Mouse (Mus musculus) embryo, embryonic 9.5 days (tissue): ENCODE measurements around the gene Pitpnm1.

Experiments used
- DNase-seq: peaks from one replicate; pipeline ENCODE4 v3.0.0-alpha.2; 2017; ENCODE audit errors: extremely low spot score

Pitpnm1 gene

DNA sequence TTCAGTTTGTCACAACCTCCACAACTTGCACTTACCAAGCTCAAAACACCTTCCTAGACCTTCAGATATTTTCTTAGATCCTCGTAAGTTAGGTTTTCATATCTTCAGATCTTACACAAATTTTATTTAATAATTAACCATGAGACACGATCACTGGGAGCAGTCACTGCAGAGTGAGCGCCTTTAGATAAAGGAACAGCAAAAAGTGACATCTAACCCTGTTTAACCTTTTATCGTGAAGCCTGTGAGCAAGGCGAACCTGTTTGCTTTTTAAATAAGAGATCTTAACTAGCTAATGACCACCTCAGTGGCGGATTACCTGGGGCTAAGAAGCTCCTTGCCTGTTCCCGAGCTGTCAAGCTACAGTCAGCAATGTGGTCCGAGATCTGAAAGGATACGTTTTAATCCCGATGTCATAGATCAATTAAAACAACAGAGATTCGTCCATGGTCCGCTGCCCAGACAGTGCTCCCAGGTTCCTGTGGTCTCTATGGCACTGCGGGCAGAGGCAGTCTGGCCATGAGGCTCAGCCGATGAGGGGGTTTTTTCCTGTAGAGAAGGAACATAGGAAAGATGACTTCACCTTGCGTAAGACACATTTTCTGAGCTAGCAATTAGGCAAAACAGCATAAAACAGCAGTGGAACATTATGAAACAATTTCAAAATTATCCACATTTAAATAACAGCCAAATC lies 30.9 kb upstream of the Pitpnm1 start:
- no peak for DNase-seq

DNA sequence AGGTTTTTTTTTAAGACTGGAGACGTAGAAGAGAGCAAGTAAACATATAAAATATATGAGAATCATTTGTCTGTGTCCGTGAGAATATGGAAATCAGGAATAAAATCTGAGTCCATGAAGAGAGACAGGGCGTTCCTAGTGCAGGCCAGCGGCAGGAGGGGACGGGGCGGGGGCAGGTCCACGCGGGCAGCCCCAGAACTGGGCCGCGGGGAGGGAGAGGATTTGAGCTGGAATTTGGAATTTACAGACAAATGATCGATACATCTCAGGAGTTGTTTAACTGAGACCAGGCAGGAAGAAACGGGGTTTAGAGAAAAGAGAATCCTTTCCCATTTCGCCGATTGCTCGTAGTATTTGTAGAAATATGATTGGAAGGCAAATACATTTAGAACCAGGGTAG lies 29.5 kb upstream of the Pitpnm1 start:
- no peak for DNase-seq

DNA sequence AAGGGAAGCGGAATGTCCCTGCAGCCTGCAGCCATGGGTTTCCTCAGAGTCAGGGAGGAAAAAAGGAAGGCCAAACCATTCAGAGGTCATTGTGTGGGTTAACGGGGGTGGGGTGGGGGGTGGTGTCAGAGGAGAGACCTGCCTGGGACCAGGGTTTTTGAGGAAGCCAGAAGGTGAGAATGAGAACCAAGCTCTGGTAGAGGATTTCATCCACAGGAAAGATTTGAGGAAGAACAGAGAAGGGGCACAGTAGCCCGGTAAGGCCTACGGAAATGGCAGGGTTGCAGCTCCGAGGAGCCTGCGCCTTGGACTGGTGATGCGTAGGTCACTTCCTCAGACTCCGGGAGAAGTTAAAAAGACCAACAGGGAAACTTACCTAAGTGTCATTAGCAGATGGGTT lies 29.0 kb upstream of the Pitpnm1 start:
- DNase-seq, result no peak

DNA sequence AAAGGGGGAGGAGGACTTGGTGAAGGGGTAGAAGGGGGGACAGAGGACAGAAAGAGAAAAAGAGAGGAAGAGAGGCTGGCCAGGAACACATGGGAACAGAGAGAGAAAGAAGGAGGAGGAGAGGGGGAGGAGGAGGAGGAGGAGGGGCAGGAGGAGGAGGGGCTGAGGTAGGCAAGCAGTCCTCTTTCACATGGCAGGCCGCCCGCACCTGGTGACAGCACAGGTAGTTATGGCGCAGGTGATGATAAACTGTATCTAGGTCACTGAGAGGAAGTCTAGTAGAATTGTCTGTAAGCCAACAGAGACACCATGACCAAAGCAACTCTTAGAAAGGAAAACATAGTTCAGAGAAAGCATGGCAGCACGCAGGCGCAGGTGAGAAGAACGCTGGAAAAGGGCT lies 28.4 kb upstream of the Pitpnm1 start:
- DNase-seq, result no peak

DNA sequence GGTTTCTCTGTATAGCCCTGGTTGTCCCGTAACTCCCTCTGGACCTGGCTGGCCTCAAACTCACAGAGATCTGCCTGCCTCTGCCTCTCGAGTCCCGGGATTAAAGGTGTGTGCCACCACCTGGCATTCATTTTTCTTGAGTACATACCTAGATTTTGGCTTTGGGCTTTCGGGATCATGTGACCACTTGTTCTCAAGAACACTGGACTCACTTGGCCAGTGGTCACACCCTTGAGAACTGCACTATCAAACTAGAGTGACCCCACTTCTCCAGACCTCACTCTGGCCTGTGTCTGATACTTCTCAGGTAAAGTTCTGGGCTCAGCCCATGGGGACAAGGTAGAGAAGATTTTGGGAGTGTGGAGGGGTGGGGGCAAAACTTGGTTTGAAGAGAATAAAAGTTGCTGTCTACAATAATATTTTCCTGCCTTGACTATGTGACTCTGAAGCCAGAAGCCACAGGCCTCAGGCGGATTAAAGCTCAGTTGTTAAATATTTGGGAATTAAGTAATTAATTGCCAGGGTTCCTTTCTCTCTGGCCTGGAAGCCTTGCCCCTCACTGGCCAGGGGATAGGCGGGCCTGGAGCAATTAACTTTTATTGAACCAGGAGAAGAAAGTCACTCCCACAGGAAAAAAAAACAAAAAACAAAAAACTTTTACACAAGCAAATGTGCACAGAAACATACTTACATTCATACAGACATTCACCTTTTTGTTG lies 26.9 kb upstream of the Pitpnm1 start:
- no peak for DNase-seq

DNA sequence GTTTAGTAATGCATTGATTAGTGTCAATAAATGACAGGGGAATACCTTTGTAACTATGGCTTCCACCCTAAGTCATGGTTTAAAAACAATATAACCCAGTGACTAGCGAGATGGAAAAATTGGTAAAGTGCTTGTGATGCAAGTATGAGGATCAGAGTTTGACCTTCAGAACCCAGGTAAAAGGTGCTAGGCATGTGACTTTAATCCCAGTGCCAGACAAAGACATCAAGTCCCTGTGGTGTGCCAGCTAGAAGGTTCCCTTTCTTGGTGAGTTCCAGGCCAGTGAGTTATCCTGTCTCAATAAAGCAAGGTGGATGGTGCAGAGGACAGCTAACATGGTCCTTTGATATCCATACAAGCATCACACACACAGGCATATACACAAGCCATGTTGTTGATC lies 24.3 kb upstream of the Pitpnm1 start:
- no peak for DNase-seq

DNA sequence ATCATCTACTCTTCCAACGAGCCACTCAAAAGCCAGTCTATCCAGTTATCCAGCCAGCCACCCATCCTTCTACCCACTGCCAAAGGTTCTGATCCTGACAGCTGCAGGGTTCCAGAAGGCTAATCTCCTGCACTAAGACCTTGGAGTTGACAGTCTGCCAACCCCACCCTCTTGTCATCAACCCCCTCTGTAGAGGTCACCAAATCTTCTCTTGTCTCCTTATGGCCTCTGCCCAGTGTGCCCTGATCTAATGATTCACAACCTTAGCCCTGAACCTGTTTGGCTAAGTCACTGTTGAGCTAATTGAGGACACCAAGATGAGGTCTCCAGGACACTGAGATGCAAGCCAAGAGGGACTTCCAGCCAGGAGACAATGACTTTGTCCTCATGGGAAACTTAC lies 20.2 kb upstream of the Pitpnm1 start:
- DNase-seq, result no peak

DNA sequence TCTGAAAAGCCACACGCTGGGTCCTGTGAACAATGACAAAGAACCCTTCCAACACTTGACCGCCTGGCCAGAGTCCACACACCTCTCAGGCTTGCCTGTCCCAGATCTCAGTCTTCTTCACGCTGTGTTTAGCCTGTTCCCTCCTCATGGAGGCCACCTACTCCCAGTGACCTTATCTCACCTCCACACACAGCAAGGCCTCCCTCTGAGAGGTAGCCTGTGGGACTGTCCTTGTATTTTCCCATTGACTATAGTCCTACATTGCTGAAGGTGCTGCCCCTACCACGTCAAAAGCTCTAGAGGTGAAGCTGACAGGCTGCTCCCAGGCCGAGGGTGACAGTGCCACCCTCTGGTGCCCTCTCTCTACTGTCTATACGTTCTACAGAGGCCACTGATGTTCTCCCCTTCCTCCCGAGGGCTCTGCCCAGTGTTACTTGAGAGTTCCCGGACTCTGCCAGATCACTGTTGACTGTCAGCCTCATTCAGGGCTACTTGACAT lies 19.2 kb upstream of the Pitpnm1 start:
- DNase-seq, result no peak

DNA sequence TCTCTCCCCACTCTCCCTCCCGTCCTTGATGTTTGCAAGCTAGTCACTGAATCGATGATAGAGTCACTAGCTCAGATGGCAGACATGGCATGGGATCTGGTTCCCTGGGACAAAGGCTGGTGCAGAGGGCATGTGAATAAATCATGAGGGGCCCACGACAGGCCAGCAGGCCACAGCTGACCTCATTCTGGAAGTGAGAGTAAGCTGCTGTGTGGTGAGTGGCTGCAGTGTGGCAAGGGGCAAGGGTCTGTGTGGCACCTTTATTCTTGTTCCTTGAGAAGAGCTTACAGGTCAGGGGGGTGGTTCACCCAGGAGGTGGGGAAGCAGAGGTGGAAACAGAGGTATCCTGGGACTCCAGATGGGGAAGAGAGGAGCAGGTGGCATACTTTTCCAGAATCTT lies 18.4 kb upstream of the Pitpnm1 start, which contains the start of gene Cabp2:
Gene Cabp2, plus strand, starts transcription at position 185 of the 400 bp plus-strand sequence.
- no peak for DNase-seq

DNA sequence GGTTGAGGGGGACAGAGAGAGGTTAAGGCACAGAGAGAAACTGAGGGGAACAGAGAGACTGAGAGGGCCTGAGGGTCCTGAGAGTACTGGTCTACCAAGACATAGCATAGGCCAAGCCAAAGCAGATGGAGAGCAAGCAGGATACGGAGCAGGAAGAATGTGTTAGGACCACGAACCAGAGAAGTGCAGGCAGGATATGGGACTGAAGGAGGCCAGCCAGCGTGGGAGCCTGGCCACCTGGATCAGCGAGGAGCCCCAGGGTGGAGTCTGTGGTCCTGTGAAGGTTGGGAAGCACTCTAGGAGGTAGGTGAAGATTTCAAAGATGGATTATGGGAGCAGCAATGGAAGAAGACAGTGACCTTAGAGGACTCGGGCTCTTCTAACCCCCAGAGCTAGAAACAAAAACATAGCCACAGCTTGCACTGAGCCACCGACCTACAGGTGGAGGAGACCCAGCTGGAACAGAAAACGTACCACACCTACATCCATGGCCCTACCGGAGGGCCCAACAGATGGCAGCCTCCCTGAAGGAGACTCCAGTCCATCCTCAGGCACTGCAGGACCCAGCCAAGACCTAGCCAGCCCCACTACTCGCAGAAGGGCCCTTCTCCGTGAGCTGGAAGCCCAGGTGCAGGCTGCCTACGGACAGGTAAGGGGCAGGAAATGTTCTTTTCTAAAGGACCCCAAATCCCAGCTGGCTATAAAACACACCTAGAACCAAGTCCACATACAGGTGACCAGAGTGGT lies 17.4 kb upstream of the Pitpnm1 start:
- DNase-seq, result no peak

DNA sequence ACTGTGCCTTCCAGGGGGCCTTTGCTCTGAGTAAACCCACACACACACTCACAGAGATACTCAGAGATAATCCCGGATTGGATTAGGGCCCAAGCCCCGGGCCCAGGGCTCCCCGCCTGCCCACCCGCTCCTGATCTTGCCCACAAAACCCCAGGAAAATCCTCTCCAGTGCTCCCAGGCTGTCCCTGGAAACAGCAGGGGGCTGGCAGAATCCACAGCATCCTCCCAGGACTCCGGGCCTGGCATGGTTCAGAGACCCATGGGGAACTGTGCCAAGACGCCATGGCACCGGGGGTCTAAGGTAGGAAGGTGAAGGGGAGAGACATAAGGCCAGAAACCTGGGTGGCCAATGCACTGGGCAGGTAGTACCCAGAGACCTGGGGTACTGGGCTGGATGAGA lies 16.5 kb upstream of the Pitpnm1 start:
- DNase-seq, result no peak

DNA sequence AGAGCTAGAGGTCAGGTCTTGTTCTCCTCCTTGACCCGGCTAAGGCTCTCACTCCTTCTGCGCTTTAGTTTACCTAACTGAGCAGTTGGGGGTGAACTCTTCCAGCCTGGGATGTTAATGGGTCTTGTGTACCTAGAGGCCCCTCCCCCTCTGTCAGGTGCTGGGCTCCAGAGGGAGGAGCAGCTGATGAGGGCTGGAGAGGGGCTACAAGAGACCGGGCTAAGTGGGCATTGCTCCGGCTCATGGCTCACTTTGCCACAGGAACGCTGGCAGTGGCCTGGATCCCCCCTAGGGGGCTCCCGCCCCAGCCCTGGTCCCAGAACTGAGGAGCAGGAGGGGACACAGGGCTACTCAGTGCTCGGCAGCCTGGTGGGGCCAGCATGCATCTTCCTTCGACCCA lies 16.0 kb upstream of the Pitpnm1 start:
- no peak for DNase-seq

DNA sequence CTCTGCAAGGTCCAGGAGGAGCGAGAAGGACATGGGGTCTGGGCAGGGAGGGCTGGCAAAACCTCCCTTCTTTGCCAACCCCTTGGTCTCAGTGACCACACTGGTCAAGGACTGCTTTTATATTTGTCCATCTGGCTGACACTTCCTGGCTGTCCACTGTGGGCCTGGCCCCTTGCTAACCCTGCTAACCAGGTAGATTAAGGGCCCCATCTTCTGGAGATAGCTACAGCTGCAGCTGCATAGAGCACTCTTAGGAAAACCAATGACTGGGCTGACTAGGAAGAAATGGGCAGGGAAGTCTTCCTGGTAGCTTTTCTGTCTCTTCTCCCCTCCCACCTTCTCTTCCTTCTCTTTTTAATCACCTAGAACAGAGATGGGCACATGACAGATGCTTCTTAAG lies 14.8 kb upstream of the Pitpnm1 start:
- DNase-seq, result no peak

DNA sequence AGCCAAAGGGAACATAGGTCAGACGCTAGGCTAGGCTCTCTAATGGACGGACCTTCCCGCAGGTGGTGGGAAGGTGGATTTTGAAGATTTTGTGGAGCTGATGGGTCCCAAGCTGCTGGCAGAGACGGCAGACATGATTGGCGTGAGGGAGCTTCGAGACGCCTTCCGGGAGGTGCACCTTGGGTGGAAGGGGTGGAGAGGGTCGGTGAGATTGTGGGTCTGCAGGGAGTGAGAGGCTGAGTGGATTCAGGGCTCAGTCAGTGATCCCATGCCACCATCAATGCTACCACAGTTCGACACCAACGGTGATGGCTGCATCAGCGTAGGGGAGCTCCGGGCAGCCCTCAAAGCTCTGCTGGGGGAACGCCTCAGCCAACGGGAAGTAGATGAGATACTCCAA lies 13.6 kb upstream of the Pitpnm1 start:
- DNase-seq, result no peak

DNA sequence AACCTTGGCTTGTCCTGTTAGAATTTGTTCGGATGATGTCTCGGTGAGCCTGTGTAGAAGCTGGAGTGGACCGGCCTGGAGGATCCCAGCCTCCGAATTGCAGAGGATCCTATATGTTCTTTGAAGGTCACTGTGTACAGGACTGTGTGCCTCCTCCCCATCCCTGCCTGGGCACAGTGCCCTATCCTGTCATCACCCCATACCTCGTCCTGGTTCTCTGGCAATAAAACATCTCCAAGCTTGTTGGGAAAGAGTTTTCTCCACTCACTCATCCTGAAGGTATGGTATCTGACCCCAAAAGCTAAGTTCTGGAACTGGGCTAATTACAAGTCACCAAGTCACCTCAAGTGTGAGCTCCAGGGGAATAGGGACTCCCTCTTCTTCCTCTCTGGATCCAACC lies 12.7 kb upstream of the Pitpnm1 start:
- DNase-seq, result no peak

DNA sequence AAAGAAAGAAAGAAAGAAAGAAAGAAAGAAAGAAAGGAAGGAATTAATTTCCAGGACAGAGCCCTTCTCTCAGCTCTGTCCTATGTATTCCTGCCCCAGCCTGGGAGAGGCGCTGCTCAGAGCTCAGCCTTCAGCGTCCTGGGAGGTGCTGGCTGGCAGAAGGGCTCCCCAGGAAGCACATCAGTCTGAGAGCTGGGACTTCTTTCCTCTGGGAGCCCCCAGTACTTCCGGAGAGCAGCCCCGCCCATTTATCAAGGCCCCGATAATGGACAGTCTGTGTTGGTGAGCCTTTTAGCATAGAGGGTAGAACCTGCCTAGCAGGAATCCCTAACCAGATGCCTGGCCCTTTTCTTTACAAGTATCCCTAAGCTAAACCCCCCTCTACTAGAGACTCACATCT lies 11.7 kb upstream of the Pitpnm1 start:
- DNase-seq, result no peak

DNA sequence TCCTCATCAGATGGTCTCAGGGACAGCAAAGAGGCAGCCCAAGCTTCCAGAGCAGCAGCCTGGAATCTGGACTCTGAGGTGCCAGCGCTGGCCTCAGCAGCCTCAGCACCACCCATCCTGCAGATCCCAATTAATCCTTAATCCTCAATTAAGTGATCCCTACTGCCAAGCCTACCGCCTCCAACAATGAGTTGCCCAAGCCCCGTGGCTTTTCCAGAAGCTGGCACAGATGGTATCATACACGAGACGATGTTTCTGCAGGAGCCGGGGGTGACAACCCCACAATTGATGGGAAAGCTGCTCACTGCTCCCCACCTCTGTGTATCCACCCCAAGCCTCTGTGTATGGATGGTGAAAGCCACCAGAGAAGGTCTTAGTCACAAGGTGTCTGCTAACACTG lies 10.7 kb upstream of the Pitpnm1 start:
- DNase-seq, result no peak

DNA sequence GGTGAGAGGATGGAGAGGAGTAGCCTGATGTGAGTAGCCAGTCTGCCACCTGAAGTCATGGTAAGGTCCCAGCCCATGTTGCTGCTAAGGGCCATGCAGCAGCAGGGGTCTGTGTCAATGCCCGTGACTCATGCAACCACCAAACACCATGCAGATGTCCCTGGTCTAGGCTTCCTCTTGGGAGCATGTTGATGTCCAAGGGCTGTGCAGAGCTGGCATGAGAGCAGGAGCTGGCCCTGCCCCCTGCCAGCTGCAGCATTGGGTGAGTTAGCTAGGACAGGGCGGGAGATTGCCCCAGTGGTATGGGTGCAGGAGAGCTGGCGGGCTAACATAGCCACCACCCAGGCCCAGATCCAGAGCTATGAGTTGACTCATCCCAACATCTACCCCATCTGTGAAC lies 9.4 kb upstream of the Pitpnm1 start:
- no peak for DNase-seq

DNA sequence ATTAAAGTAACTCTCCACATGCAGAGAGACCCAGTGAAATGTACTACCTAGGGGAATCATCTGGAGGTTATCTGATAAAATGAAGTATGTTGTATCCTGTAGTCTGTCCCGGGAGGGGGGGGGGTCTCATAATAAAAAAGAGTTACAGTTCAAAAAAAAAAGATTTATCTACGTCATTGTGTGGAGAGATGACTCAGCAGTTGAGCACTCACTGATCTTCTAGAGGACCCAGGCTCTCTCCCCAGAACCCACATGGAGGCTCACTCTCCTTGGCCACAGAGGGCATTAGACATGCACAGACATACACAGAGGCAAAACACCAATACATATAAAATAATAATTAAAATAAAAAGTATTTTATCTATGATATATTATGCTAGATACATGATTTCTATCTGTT lies 8.4 kb upstream of the Pitpnm1 start:
- DNase-seq, result no peak

DNA sequence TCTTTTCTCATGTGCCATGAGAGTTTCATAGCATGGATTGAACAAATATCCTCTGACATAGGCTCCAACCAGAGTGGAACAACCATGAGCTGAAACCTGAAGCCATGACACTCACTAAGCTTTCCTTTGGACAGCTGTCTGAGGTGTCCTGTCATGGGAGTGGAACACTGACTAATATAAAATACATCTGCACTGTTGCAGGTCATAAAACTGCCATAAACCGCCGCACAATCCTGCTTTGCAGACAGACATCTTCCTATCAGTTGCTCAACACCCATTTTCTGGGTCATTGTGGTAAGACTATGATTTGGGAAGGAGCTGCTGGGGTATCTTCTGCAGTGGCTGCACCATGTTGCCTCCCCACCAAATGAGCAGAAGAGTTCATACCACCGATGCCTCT lies 7.0 kb upstream of the Pitpnm1 start:
- DNase-seq, result no peak

DNA sequence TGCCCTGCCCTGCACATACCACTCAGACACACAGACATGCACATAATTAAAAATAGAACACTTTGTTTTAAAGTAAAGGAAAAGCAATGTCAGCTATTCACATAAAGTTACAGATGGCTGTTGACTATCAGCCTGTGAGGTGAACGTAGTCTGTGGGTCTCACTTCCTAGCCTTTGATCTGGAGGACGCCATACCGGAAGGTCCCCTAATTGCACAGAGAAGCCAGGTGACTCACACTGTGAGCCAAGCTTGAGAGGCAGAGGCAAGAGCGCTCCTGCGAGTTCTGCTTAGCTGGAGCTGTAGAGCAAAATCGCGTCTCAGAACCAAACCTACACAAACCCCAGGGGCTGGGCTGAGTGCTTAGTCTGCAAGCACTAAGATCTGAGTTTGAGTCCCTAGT lies 6.0 kb upstream of the Pitpnm1 start:
- no peak for DNase-seq

DNA sequence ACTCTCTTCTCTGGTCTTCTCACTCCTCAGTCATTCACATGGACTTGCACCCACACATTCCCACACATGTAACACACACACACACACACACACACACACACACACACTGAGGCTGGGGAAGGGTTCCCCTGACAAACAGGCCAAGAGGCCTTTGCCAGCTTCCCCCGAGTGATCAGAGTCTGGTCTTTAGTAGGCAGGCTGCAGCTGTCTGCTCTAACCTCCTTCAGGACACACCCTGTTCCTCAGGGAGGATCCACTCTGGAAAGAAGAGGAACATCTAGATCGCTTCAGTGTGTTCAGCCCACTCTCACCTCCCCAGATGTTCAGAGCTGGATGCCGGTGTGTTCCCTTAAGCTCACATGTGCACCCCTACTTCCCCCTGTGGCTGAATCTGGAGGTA lies 5.5 kb upstream of the Pitpnm1 start:
- DNase-seq, result no peak

DNA sequence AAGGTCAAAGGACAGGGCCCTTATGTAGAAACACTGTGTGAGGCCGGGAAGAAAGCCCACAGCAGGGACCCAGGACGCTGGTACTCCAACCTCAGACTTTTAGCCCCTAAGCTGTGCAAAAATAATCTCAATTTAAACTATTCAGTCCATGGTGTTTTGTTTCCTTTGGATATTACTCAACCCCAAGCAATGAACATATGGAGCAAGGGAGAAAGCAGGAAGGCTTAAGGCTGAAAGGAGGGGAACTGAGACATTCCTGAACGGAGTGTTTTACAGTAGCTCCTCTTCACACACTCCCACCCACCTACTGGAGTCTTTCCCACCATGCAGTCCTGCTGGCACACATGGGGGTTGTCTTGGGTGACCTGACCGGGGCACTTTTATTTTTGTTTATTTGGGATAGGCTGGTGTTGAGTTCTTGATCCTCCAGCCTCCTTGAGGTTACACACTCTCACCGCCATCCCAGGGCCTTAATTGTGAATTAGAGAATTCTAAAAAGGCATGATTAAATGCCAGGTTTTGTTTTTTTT lies 5.0 kb upstream of the Pitpnm1 start:
- no peak for DNase-seq
